Mouse (Mus musculus): ENCODE measurements around the gene Th.

GRCm38 (mm10) chr7:142929516-142929915 lies 1.4 kb downstream of the Th start:
- no peak for TF ChIP-seq CTCF (IDR thresholded peaks at IDR 0.05; ENCODE audit: control insufficient read depth, insufficient read depth, insufficient read length)
- no peak for TF ChIP-seq USF1 (IDR thresholded peaks at IDR 0.05; ENCODE audit: low read depth)
- no peak for TF ChIP-seq MAX (IDR thresholded peaks at IDR 0.05)
- TF ChIP-seq MYOG (IDR thresholded peaks at IDR 0.05; ENCODE audit: control insufficient read depth, extremely low read depth, insufficient read length) = no peak
- TF ChIP-seq FOSL1 (IDR thresholded peaks at IDR 0.05; ENCODE audit: insufficient read depth, low read length, poor library complexity, severe bottlenecking) = no peak
- TF ChIP-seq CEBPB (IDR thresholded peaks at IDR 0.05; ENCODE audit: low read depth) = no peak
- TF ChIP-seq MYOD1 (IDR thresholded peaks at IDR 0.05; ENCODE audit: control insufficient read depth, insufficient read length, low read depth) = no peak

Data from C2C12 (cell line).